Mouse (Mus musculus): ENCODE data around the gene Bcas3. TPM values are rescaled to one million over a fixed set of nuclear protein-coding genes. Genes with fewer than 3 reads are reported as not detected.

Bcas3 gene
- total RNA-seq (2021), result 10 to 100 TPM; 45.8 to 47.6 TPM
- 63.8 and 66.9 TPM in 2 replicates for polyA plus RNA-seq (2012; rRNA removed)
- long read RNA-seq, partial matches to known transcripts, result 1 of 5 reads
- long read RNA-seq, other reads (novel, unspliced or antisense), result 4 of 5 reads

GRCm38 (mm10) chr11:85352539-85353380 lies at the start of gene Bcas3:
Gene Bcas3, plus strand, starts transcription at chr11:85353167.
- DNase-seq, result peak; percentile 99

GRCm38 (mm10) chr11:85306577-85307260 lies 46.2 kb upstream of the Bcas3 start:
- DNase-seq, result no peak

- DNase-seq, result no peak
These were observed 44.2 kb upstream of the Bcas3 start for GRCm38 (mm10) chr11:85308799-85309198.

- no peak for DNase-seq
These were observed 42.6 kb upstream of the Bcas3 start for GRCm38 (mm10) chr11:85310407-85310712.

GRCm38 (mm10) chr11:85310713-85311574 lies 42.0 kb upstream of the Bcas3 start, which contains the start of gene Ppm1d:
Gene Ppm1d, plus strand, starts transcription at chr11:85311244.
- DNase-seq, result peak; percentile 97

GRCm38 (mm10) chr11:85311645-85312490 lies 41.1 kb upstream of the Bcas3 start:
- DNase-seq, result peak; percentile 60

- peak; percentile 72 for DNase-seq
These were observed 40.1 kb upstream of the Bcas3 start for GRCm38 (mm10) chr11:85312818-85313217.

- DNase-seq, result no peak
These were observed 39.6 kb upstream of the Bcas3 start for GRCm38 (mm10) chr11:85313361-85313760.

- no peak for DNase-seq
These were observed 29.2 kb upstream of the Bcas3 start for GRCm38 (mm10) chr11:85323567-85324330.

GRCm38 (mm10) chr11:85328717-85329116 lies 24.2 kb upstream of the Bcas3 start:
- no peak for DNase-seq

GRCm38 (mm10) chr11:85329167-85329894 lies 23.6 kb upstream of the Bcas3 start:
- no peak for DNase-seq

GRCm38 (mm10) chr11:85334778-85335177 lies 18.2 kb upstream of the Bcas3 start:
- peak; percentile 76 for DNase-seq

GRCm38 (mm10) chr11:85339173-85339831 lies 13.7 kb upstream of the Bcas3 start:
- no peak for DNase-seq

- no peak for DNase-seq
These were observed 12.8 kb upstream of the Bcas3 start for GRCm38 (mm10) chr11:85340070-85340616.

- no peak for DNase-seq
These were observed 852 bp downstream of the Bcas3 start for GRCm38 (mm10) chr11:85353819-85354218.

- no peak for DNase-seq
These were observed 6.7 kb downstream of the Bcas3 start for GRCm38 (mm10) chr11:85359641-85360040.

- DNase-seq, result no peak
These were observed 8.7 kb downstream of the Bcas3 start for GRCm38 (mm10) chr11:85361621-85362020.

- DNase-seq, result no peak
These were observed 13.2 kb downstream of the Bcas3 start for GRCm38 (mm10) chr11:85366168-85366567.

- DNase-seq, result peak; percentile 68
These were observed 14.9 kb downstream of the Bcas3 start for GRCm38 (mm10) chr11:85367823-85368222.

Data from adrenal gland, adult 2 months (tissue).